Mouse (Mus musculus): Measurements from ENCODE around the gene Lrrc56. TPM values are rescaled to one million over a fixed set of nuclear protein-coding genes. Genes with fewer than 3 reads are reported as not detected.
A peak's percentile ranks its signal among the peaks of the same experiment; 100 is the strongest.

Lrrc56 gene
- polyA plus RNA-seq, 1 experiment from 2014 or later: 9.5 TPM

DNA sequence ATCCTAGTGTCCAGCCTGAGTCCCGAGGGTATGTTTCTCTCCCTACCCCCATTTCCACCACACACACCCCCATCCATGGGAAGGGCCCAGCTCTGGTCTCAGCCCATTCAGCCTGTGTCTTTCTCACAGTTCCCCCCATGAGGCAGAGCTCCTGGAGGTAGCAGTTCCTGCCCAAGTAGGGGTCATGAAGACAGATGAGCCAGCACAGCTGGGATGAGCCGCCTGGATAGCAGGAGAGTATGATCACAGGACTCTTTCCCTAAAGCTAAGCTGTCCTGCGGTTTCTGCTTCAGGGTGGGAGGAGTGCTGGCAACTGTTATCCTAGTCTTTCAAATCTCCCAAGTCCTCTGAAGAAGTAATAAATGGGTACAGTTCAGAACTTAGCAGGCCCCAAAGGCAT is 24.2 kb downstream of the Lrrc56 start:
- H3K9me3 ChIP-seq (ENCODE audit: control insufficient read depth, low read length): no peaks in the 10 kb centered on the region
- 72% methylated on average over 3 of the region's 3 CpGs for WGBS
- H3K27ac ChIP-seq (ENCODE audit: low read depth, low read length): no peak overlapping the region

DNA sequence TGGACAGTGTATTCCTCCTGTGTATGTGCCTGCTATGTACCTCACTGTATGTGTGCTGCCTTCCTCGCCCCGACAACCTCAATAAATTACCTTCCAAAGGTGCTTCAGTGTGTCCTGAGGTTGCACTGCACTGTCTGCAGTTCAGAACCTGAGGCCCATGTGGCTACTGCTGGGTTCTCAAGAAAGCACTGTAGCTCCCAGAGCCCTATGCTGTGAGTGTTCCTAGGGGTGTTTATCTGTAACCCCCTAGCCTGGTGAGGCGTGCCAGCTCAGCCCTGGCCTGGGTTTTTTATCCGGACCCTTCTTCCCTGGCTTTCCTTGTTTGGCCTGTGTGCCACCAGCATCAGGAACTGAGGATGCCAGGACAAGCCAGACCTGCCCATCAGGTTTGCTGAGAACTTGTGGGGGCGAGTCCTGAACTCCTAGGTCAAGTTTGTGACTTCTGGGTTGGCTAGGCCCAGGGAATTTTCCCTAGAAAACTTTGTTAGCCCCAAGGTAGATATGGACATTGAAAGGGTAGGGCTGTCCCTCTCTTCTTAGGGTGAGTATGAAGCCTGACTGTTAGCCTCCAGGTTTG is 24.7 kb downstream of the Lrrc56 start:
- H3K27ac ChIP-seq (ENCODE audit: low read depth, low read length): no peak overlapping the region
- no peak for ATAC-seq (ENCODE audit: low FRiP score, low TSS enrichment)
- no peak overlapping the region for H3K4me2 ChIP-seq (replicated peaks; ENCODE audit: low read depth, low read length)
- H3K4me3 ChIP-seq (ENCODE audit: low read length): no peak overlapping the region
- peaks cover 39% of the 10 kb centered on the region for H3K4me1 ChIP-seq (ENCODE audit: control insufficient read depth, insufficient read depth, low read length)
- no peaks in the 10 kb centered on the region for H3K9me3 ChIP-seq (ENCODE audit: control insufficient read depth, low read length)
- H3K27me3 ChIP-seq (ENCODE audit: control insufficient read depth, insufficient read depth, low read length): no peaks in the 10 kb centered on the region
- peak overlapping the region; percentile 34 for H3K9ac ChIP-seq (ENCODE audit: low read depth, low read length)
- WGBS: 87% methylated on average over 5 of the region's 5 CpGs
- H3K36me3 ChIP-seq (ENCODE audit: control insufficient read depth, insufficient read depth, low read length): peaks cover 12% of the 10 kb centered on the region; the same call in 1 of the 2 replicates

More for the DNA sequence above, 24.2 kb downstream of the Lrrc56 start:
- no peak overlapping the region for H3K4me2 ChIP-seq (replicated peaks; ENCODE audit: low read depth, low read length)
- H3K4me1 ChIP-seq (ENCODE audit: control insufficient read depth, insufficient read depth, low read length): peaks cover 39% of the 10 kb centered on the region
- H3K4me3 ChIP-seq (ENCODE audit: low read length): no peak overlapping the region
- no peaks in the 10 kb centered on the region for H3K27me3 ChIP-seq (ENCODE audit: control insufficient read depth, insufficient read depth, low read length)
- peak overlapping the region; percentile 34 for H3K9ac ChIP-seq (ENCODE audit: low read depth, low read length)
- no peak for ATAC-seq (ENCODE audit: low FRiP score, low TSS enrichment)
- peaks cover 12% of the 10 kb centered on the region; the same call in 1 of the 2 replicates for H3K36me3 ChIP-seq (ENCODE audit: control insufficient read depth, insufficient read depth, low read length)

DNA sequence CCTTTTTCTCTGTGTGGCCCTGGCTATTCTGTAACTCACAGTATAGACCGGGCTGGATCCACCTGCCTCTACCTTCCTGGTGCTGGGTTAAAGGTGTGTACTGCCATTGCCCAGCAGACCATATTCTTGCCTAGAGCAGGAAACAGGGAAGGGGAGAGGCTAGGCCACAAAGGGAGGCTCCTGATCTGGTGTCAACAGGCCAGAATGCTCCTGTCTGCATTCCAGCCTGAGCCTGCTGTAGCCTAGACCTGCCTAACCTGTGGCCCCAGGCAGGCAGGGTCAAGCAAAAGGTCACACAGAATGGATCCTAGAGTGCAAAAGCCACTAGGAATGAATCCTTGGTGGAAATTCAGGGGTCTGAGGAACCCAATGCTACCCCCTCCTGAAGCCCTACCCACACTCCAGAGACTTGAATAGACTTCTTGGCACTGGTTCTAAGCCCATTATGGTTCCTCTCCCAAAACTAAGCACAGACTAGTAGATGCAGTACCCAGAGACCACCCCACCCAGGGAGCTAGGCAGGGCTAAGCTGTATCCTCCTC is 25.7 kb downstream of the Lrrc56 start:
- Histone ChIP-seq H3K27me3 (ENCODE audit: control insufficient read depth, insufficient read depth, low read length) (no peaks in the 10 kb centered on the region), H3K4me2 (replicated peaks; ENCODE audit: low read depth, low read length) (no peak overlapping the region), H3K4me3 (ENCODE audit: low read length) (no peak overlapping the region), H3K36me3 (ENCODE audit: control insufficient read depth, insufficient read depth, low read length) (peaks cover 12% of the 10 kb centered on the region; the same call in 1 of the 2 replicates), H3K9me3 (ENCODE audit: control insufficient read depth, low read length) (no peaks in the 10 kb centered on the region), H3K27ac (ENCODE audit: low read depth, low read length) (no peak overlapping the region), H3K4me1 (ENCODE audit: control insufficient read depth, insufficient read depth, low read length) (peaks cover 34% of the 10 kb centered on the region), H3K9ac (ENCODE audit: low read depth, low read length) (no peak overlapping the region)
- 94% methylated on average over 1 of the region's 1 CpGs for WGBS
- ATAC-seq (ENCODE audit: low FRiP score, low TSS enrichment): no peak

DNA sequence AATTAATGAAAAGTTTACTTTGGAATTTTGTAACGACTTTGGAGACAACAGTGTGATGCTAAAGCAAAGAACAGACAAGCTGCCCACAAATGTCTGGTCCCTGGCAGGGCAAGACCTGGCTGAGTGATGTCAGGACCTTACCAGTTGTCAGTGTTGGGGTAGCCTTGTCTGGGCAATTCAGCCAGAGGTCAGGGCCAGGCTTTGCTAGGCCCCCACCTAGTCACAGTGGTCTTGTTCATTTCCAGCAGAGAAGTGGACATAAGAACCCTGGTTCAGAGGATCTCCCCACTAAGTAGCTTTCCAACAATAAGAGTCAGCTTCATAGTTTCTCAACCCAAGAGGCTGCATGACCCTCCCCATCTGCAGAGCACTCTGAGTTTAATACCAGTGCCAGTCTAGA is 26.4 kb downstream of the Lrrc56 start:
- H3K4me2 ChIP-seq (replicated peaks; ENCODE audit: low read depth, low read length): peak overlapping the region; percentile 95; the same call in 1 of the 2 replicates
- no peak for ATAC-seq (ENCODE audit: low FRiP score, low TSS enrichment)
- H3K27me3 ChIP-seq (ENCODE audit: control insufficient read depth, insufficient read depth, low read length): no peaks in the 10 kb centered on the region
- H3K9ac ChIP-seq (ENCODE audit: low read depth, low read length): peak overlapping the region; percentile 74; the same call in 1 of the 2 replicates
- H3K27ac ChIP-seq (ENCODE audit: low read depth, low read length): no peak overlapping the region
- H3K9me3 ChIP-seq (ENCODE audit: control insufficient read depth, low read length): no peaks in the 10 kb centered on the region
- H3K4me3 ChIP-seq (ENCODE audit: low read length): peak overlapping the region; percentile 52; the same call in 1 of the 2 replicates
- peaks cover 28% of the 10 kb centered on the region for H3K4me1 ChIP-seq (ENCODE audit: control insufficient read depth, insufficient read depth, low read length)
- peaks cover 12% of the 10 kb centered on the region; the same call in 1 of the 2 replicates for H3K36me3 ChIP-seq (ENCODE audit: control insufficient read depth, insufficient read depth, low read length)
- WGBS: 88% methylated on average over 1 of the region's 1 CpGs

DNA sequence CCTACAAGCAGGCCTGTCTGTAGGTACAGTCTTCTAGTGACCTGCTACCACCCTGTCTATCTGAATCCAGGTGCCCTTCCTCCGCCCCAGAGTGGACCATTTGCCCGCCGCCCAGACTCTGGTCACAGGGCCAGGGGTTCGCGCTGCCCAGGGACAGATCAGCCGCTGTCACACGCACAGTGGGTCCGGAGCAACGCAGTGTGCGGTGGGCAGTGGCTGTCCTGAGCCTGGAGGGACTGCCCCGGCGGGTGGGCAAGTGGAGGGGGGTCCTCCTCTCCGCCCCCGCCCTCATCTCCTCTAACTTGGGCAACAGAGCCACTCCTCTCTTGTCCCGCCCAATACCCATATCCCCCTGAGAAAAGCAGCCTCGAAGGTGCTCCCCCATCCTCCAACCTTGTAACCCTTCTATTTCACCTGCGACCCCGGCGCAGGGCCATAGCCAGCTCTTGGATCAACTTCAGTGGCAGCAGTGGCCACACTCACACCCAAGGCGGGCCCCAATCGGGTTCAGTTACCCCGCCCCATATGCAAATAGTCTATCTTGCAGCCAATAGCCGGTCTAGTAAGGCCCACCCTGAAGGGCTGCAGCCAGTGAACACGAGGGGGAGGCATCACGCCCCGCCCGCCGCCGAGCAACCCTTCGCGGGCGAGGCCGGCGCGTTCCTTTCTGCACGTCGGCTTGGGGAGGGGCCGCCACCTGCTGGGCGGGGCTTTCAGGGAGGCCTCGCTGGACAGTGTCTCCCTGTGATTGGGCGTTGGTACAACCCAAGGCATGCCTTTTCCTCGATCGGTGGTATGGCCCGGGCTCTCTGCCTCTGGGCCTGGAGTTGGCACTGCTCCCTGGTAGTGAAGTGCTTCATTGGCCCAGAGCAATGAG is 27.5 kb downstream of the Lrrc56 start:
- ATAC-seq (ENCODE audit: low FRiP score, low TSS enrichment): peak; percentile 97
- peaks cover 27% of the 10 kb centered on the region for H3K4me1 ChIP-seq (ENCODE audit: control insufficient read depth, insufficient read depth, low read length)
- 4% methylated on average over 40 of the region's 44 CpGs for WGBS

DNA sequence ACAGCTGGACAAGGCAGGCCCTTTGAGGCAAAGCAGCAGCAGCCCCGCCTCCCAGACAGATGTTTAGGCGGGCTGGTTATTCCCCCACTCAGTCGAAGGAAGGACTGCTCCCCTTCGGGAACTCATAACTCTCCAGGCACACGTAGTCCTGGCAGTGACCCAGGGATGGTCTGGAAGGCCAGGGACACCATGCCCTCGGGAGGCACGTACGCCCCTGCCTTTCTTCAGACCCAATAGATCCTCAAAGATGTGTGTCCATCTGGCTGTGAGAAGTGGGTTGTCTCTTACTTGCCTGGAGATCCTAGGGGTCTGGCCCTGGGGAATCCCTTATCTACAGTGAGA is 28.1 kb downstream of the Lrrc56 start:
- Histone ChIP-seq H3K36me3 (ENCODE audit: control insufficient read depth, insufficient read depth, low read length) (peaks cover 12% of the 10 kb centered on the region; the same call in 1 of the 2 replicates), H3K4me2 (replicated peaks; ENCODE audit: low read depth, low read length) (peak overlapping the region; percentile 95), H3K27ac (ENCODE audit: low read depth, low read length) (peak overlapping the region; percentile 77), H3K9ac (ENCODE audit: low read depth, low read length) (peak overlapping the region; percentile 48), H3K27me3 (ENCODE audit: control insufficient read depth, insufficient read depth, low read length) (no peaks in the 10 kb centered on the region), H3K9me3 (ENCODE audit: control insufficient read depth, low read length) (no peaks in the 10 kb centered on the region), H3K4me1 (ENCODE audit: control insufficient read depth, insufficient read depth, low read length) (peaks cover 21% of the 10 kb centered on the region; the same call in 1 of the 2 replicates), H3K4me3 (ENCODE audit: low read length) (peak overlapping the region; percentile 19; the same call in 1 of the 2 replicates)
- WGBS: 6% methylated on average over 8 of the region's 8 CpGs
- no peak for ATAC-seq (ENCODE audit: low FRiP score, low TSS enrichment)

More for the DNA sequence above, 27.5 kb downstream of the Lrrc56 start:
- H3K9ac ChIP-seq (ENCODE audit: low read depth, low read length): peak overlapping the region; percentile 74
- peak overlapping the region; percentile 95 for H3K4me2 ChIP-seq (replicated peaks; ENCODE audit: low read depth, low read length)
- H3K36me3 ChIP-seq (ENCODE audit: control insufficient read depth, insufficient read depth, low read length): peaks cover 12% of the 10 kb centered on the region; the same call in 1 of the 2 replicates
- H3K27ac ChIP-seq (ENCODE audit: low read depth, low read length): peak overlapping the region; percentile 83
- H3K9me3 ChIP-seq (ENCODE audit: control insufficient read depth, low read length): no peaks in the 10 kb centered on the region
- peak overlapping the region; percentile 52 for H3K4me3 ChIP-seq (ENCODE audit: low read length)
- no peaks in the 10 kb centered on the region for H3K27me3 ChIP-seq (ENCODE audit: control insufficient read depth, insufficient read depth, low read length)

DNA sequence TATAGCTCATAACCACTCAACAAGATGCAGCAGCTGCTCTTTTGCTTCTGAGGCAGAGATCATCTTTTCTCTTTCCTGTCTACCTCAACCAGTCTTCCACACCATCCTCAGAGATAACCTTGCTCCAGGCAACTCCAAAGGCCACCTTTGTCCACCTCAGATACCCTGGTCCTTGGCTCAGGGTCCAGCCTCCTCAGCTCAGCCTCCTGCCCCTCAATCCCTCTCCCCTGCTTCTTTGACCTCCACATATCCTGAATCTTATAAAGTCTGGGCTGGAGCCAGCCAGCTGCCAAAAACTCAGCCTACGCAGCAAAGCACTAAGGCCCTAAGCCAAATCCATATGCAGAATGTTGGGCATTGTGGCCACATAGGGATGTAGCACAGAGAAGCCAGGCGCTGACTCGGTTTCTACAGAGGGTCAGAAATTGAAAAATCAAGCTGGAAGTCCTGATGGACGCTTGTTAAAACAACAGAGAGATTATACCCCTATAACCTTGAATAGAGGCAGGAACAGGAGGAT is 28.8 kb downstream of the Lrrc56 start:
- Histone ChIP-seq H3K27me3 (ENCODE audit: control insufficient read depth, insufficient read depth, low read length) (no peaks in the 10 kb centered on the region), H3K4me2 (replicated peaks; ENCODE audit: low read depth, low read length) (no peak overlapping the region; the same call in 1 of the 2 replicates), H3K4me1 (ENCODE audit: control insufficient read depth, insufficient read depth, low read length) (peaks cover 17% of the 10 kb centered on the region; the same call in 1 of the 2 replicates), H3K36me3 (ENCODE audit: control insufficient read depth, insufficient read depth, low read length) (peaks cover 10% of the 10 kb centered on the region; the same call in 1 of the 2 replicates), H3K4me3 (ENCODE audit: low read length) (no peak overlapping the region), H3K9me3 (ENCODE audit: control insufficient read depth, low read length) (no peaks in the 10 kb centered on the region), H3K9ac (ENCODE audit: low read depth, low read length) (peak overlapping the region; percentile 48; the same call in 1 of the 2 replicates), H3K27ac (ENCODE audit: low read depth, low read length) (peak overlapping the region; percentile 77; the same call in 1 of the 2 replicates)
- ATAC-seq (ENCODE audit: low FRiP score, low TSS enrichment): no peak
- WGBS: 86% methylated on average over 4 of the region's 4 CpGs

DNA sequence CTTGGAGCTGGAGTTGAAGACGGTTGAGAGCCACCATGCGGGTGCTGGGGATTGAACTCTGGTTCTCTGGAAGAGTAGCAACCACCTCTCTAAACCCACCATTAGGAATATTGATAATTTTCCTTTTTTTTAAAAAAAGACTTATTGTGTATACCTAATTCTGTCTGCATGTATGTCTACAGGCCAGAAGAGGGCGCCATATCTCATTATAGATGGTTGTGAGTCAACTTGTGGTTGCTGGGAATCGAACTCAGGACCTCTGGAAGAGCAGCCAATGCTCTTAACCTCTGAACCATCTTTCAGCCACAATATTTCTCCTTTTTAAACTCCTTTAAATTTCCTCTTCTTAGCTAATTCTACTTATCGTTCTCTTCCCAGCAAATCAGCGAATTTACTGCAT is 32.6 kb downstream of the Lrrc56 start:
- Histone ChIP-seq H3K4me1 (ENCODE audit: control insufficient read depth, insufficient read depth, low read length) (peaks cover 25% of the 10 kb centered on the region), H3K27ac (ENCODE audit: low read depth, low read length) (no peak overlapping the region)
- 81% methylated on average over 6 of the region's 6 CpGs for WGBS

More for the DNA sequence above, 32.6 kb downstream of the Lrrc56 start:
- Histone ChIP-seq H3K9ac (ENCODE audit: low read depth, low read length) (no peak overlapping the region), H3K4me3 (ENCODE audit: low read length) (no peak overlapping the region), H3K27me3 (ENCODE audit: control insufficient read depth, insufficient read depth, low read length) (no peaks in the 10 kb centered on the region), H3K4me2 (replicated peaks; ENCODE audit: low read depth, low read length) (no peak overlapping the region), H3K9me3 (ENCODE audit: control insufficient read depth, low read length) (no peaks in the 10 kb centered on the region), H3K36me3 (ENCODE audit: control insufficient read depth, insufficient read depth, low read length) (peaks cover 9% of the 10 kb centered on the region)
- ATAC-seq (ENCODE audit: low FRiP score, low TSS enrichment): no peak
